Mouse (Mus musculus): ENCODE results near the gene Cables2.

- TF ChIP-seq ZNF384 (IDR thresholded peaks at IDR 0.05; ENCODE audit: low read depth, low read length) = no peak
- TF ChIP-seq ZC3H11A (IDR thresholded peaks at IDR 0.05; ENCODE audit: borderline replicate concordance, low read depth, low read length) = no peak
Observed at GRCm38 (mm10) chr2:180305490-180305889, 32.2 kb upstream of the Cables2 start.

All from ES-E14 (cell line).